Mouse (Mus musculus) heart, postnatal 25 days (tissue): Measurements from ENCODE around the gene Defb29. TPM values are rescaled to one million over a fixed set of nuclear protein-coding genes. Genes with fewer than 3 reads are reported as not detected.

Experiments used
- DNase-seq: peaks from one replicate; pipeline ENCODE4 v3.0.0; 2022; ENCODE audit warnings: low spot score
- intact Hi-C: fragments of 180-260 bp; cut with DNase I; formaldehyde crosslinking; loops from one replicate; pipeline ENCODE4 v1.15.1; 2025
- total RNA-seq, 2 experiments: library from RNA; stranded (reverse); gene quantifications; 2 replicates each; pipeline ENCODE4 v1.2.3; 2021

Gene Defb29
- total RNA-seq, 2 experiments from 2014 or later, result not detected

DNA sequence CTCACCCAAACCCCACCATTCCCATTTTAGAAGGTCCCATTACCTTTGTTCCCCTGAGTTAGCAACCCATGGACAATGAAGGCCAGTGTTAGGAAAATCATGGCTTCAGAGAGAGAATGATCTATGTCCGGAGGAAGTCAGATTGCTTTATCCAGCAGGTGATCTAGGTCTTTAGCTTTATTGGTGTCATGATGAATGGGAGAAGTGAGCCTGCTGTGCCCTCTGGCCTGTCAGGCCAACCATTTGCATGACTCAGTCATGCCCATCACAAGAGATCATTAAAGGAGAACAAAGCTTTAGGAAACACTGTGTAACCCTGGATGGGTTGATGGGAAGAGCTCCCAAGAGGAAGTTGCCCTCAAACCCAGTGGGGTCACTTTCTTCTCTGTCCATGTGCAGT is 28.3 kb downstream of the Defb29 start, which contains the start of gene Defb26:
TSS of gene Defb26 (minus strand) at position 101 of the 400 bp plus-strand sequence.
- DNase-seq, result no peak
- intact Hi-C loops, result no loop called here

DNA sequence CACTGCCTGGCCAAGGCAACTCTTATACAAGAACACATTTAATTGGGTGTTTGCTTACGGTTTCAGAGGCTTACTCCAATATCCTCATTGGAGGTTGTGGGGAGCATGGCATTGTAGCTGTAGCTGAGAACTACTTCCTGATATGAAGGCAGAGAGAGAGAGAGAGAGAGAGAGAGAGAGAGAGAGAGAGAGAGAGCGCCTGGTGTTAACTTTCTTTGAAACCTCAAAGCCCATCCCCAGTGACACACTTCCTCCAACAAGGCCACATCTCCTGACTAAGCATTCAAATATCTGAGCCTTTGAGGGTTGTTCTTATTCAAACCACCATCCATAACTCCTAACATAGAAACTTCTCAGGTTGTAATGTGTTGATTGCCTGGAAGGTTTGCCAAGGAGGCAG is 35.9 kb downstream of the Defb29 start:
- no peak for DNase-seq
- intact Hi-C loops, result no loop called here

DNA sequence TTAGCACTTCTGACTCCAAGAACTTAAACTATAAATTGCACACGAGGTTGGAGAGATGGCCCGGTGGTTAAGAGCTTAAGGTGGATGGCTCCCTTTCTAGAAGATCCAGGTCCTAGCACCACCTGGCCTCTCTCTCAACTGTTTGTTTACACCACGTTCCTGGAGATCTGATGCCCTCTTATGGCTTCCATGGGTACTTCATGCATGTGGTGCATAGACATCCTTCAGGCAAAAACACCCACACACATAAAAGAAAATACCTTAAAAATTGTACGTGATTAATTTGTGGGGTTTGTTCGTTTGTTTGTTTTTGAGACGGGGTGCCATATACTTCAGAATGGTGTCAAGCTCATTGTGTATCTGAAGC is 39.1 kb downstream of the Defb29 start:
- DNase-seq, result no peak
- intact Hi-C loops, result no loop called here

DNA sequence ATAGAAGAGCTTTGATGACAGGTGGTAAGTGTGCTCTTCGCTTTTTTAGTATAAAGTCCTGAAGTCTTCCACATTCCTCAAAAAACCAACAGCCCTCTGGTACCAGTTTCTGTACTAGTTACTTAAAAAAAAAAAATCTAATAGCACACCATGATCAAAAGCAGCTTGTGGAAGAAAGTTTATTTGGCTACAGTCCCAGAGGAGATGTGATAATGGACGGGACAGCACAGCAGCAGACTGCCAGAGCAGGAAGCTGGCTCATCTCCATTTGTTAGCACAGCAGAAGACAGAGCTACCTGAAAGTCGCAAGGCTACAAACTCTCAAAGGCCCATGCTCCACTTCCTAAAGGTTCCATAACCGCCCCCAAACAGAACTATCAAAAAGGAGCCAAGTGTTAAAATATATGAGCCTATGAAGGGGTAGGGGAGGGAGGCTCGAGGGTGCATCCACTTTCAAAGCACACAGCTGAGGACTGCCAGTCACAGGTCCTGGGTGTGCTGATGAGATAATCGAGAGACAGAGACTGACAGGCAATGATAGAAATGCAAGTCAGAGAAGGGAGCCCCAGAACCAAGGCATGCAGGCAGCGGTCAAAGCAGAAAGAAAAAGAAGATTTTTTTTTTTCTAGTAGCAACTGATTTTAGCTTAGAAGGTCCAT is 39.6 kb downstream of the Defb29 start:
- intact Hi-C loops, result no loop called here
- DNase-seq, result no peak

DNA sequence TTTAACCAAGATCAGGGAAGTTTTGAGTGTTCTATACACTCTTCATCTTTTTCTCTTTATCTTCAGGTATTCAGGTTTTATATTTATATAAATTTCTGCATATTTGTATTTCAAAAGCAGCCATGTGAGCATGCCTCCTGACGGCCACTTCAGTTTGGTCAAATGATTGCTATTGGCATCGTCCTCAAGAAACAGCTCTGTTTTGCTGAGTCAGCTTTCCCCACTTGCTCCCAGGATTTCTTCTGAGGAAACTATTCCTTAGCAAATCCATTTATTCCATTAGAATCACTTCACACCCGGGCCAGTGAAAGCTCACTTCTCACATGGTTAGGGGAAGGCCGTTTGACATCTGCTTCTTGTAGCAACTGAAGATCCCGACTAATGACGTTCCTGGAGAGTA is 41.9 kb downstream of the Defb29 start:
- intact Hi-C loops, result no loop called here
- DNase-seq, result no peak

DNA sequence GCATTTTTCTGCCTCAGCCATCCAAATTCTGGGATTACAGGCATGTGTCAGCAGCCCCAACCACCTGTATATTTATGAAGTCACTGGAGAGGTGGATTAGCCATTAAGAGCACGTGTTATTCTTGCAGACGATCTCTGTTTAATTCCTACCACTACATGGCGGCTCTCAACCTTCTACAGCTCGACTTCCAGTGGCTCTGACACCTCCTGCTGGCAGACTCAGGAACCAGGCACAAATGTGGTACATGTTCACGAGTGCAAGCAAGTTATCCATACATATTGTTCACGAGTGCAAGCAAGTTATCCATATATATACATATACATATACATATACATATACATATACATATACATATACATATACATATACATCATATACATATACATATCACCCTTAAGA is 46.7 kb downstream of the Defb29 start:
- DNase-seq, result no peak
- intact Hi-C loops, result no loop called here

DNA sequence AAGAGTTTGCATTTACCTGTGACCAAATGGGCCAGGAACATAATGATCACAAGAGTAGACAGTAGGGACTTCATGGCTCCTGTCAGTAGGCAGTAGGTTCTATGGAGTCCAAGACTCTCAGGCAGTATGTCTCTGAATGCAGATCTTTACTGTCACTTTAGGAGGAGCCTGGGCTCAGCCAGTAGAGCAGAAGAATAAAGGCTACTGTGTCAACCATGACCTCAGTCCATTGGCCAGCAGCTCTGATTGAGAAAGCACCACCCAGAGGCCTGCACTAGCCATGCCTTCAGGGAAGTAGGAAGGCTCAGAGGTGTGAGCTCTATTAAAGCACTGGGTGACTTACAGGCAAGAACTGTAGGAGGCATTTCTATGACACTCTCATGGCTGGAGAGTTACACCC is 49.9 kb downstream of the Defb29 start, which contains the start of gene Defb22:
TSS of gene Defb22 (minus strand) at position 101 of the 400 bp plus-strand sequence.
- intact Hi-C loops, result no loop called here
- no peak for DNase-seq

Other genes starting within 250 kb of the Defb29 start
- 10 to 100 TPM; 43.1 to 43.5 TPM for gene Tbc1d20, start 246.3 kb downstream of the Defb29 start, total RNA-seq
- 10 to 100 TPM; 51.9 to 55.9 TPM for gene Rbck1, start 207.4 kb downstream of the Defb29 start, total RNA-seq
- gene Trib3, start 196.1 kb downstream of the Defb29 start, total RNA-seq, result 1 to 10 TPM; 2.2 to 3.0 TPM
- gene Nrsn2, start 163.5 kb downstream of the Defb29 start, total RNA-seq, result not detected
- gene Sox12, start 142.0 kb downstream of the Defb29 start, total RNA-seq, result 1 to 10 TPM; 9.5 to 9.7 TPM
- 10 to 100 TPM in 1 of 2 experiments, 1 to 10 TPM in 1; 9.7 to 10.1 TPM for gene Zcchc3, start 125.1 kb downstream of the Defb29 start, total RNA-seq
- gene 6820408C15Rik, start 124.5 kb downstream of the Defb29 start, total RNA-seq, result 1 to 10 TPM; 2.8 to 3.0 TPM
- gene Defb23, start 75.5 kb downstream of the Defb29 start, total RNA-seq, result not detected
- gene Defb20, start 63.0 kb downstream of the Defb29 start, total RNA-seq, result not detected
- not detected for gene Defb22, start 50.0 kb downstream of the Defb29 start, total RNA-seq
- not detected for gene Defb26, start 28.4 kb downstream of the Defb29 start, total RNA-seq
- not detected for gene Defb28, start 21.8 kb downstream of the Defb29 start, total RNA-seq
- gene Gm17416, start 29.2 kb upstream of the Defb29 start, total RNA-seq, result not detected
- not detected for gene Defb21, start 32.6 kb upstream of the Defb29 start, total RNA-seq
- not detected for gene Defb19, start 40.2 kb upstream of the Defb29 start, total RNA-seq
- not detected for gene Defb45, start 59.3 kb upstream of the Defb29 start, total RNA-seq
- gene Defb36, start 64.2 kb upstream of the Defb29 start, total RNA-seq, result not detected
- not detected for gene Defb25, start 83.0 kb upstream of the Defb29 start, total RNA-seq
- 1 to 10 TPM; 7.7 to 8.5 TPM for gene Rem1, start 86.9 kb upstream of the Defb29 start, total RNA-seq
- gene H13, start 129.4 kb upstream of the Defb29 start, total RNA-seq, result 10 to 100 TPM; 35.1 to 38.5 TPM
- gene Mcts2, start 146.9 kb upstream of the Defb29 start, total RNA-seq, result 10 to 100 TPM; 17.7 to 18.5 TPM
- gene Id1, start 196.2 kb upstream of the Defb29 start, total RNA-seq, result 10 to 100 TPM; 37.8 to 57.0 TPM
- 10 to 100 TPM; 12.2 to 16.8 TPM for gene Cox4i2, start 214.1 kb upstream of the Defb29 start, total RNA-seq